Mouse (Mus musculus): ENCODE results near the gene Abcg8.

DNA sequence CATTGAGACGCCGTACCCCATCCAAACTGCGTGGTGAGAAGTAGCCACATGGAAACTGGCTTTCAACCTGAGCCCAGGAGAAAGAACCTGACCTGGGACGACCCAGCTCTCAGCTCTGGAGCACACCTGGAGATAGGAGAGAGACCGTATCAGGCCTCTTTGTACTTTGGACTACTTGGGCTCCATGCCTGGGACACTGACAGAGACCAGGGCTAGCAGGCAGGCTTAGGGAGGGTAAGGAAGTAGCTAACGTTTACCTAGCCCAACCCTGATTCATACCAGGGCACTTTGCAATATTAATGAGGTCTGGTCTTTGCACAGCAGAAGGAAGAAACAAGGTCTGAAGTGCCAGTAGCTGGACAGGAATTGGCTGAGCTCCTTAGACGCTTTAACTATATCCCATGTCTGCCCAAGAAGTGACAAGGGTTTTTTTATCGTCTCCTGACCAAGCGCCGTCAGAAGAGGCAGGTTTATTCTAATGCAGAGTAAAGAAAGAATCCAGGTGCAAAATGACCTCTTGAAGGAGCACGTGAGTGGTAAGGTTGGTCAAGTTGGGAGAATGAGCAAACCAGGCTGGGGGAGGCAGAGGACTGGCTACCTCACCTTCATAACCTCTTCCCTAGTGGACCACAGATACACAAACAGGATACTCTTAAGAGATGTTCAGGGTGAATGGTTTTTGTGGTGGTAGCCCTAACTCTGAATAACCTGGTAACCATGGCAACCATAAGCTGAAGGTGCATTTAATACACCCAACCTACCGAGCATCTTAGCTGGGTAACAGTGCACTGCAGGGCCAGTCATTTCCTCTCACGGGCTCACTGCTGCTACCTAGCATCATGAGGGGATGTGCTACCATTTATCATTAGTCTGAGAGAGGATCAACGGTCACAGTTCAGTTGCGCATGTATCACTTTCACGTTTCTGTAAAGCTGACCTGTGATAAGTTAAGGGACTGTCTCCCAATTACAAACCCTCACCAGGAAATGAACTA lies 3.4 kb upstream of the Abcg8 start:
- TF ChIP-seq CTCF (IDR thresholded peaks at IDR 0.05; ENCODE audit: control insufficient read depth, insufficient read depth, insufficient read length) (no peak), USF1 (IDR thresholded peaks at IDR 0.05; ENCODE audit: low read depth) (no peak), MAX (IDR thresholded peaks at IDR 0.05) (no peak), FOSL1 (IDR thresholded peaks at IDR 0.05; ENCODE audit: insufficient read depth, low read length, poor library complexity, severe bottlenecking) (no peak), MYOD1 (IDR thresholded peaks at IDR 0.05; ENCODE audit: control insufficient read depth, insufficient read length, low read depth) (no peak)
